Mouse (Mus musculus): ENCODE results near the gene Ahnak. TPM values are rescaled to one million over a fixed set of nuclear protein-coding genes. Genes with fewer than 3 reads are reported as not detected.

Gene Ahnak
- polyA plus RNA-seq, 1 experiment from 2014 or later, result 38.4 TPM

DNA sequence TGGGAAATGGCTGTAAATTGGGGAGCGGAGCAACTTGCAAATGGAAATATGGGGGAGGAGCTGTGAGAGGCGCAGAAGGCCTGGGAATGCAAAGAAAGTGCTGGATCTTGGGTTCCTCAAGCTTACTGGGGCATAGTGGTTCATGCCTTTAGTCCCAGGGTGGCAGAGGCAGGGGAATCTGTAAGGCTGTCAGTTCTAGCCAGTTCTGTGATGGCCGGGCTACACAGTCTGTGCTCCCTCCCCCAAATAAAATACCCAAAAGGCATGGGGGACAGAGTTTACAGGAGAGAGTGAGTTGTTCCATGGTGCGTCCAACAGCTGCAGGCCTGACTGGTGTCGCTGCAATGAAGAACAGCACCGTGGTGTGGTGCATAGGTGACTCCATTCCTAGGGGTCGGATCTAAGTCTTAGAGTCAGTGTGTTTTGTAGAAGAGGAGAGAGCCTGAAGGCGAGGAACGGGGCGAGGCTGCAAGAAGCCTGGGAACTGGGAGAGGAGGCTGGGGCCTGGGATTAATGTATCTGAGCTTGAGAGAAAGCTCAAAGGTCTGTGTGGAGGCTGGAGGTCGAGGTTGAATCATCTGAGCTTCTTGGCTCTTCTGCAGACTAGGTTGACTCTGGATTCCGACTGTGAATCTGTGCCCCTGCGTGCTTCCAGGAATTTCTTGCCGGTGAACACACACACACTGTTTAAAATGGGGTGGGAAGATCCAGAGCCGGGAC lies 578 bp upstream of the Ahnak start:
- peak overlapping the region; percentile 89 for H3K9ac ChIP-seq
- H3K27ac ChIP-seq, result peak overlapping the region; percentile 97
- WGBS, result 24% methylated on average over 15 of the region's 15 CpGs
- ATAC-seq (replicated peaks; ENCODE audit: insufficient number of reproducible peaks, insufficient read depth, low FRiP score, low read depth), result no peak
- no peaks in the 10 kb centered on the region for H3K36me3 ChIP-seq
- H3K27me3 ChIP-seq, result no peaks in the 10 kb centered on the region
- peak overlapping the region; percentile 70 for H3K4me2 ChIP-seq
- H3K4me3 ChIP-seq, result peak overlapping the region; percentile 78
- H3K9me3 ChIP-seq (replicated peaks), result no peaks in the 10 kb centered on the region
- peaks cover 73% of the 10 kb centered on the region for H3K4me1 ChIP-seq (replicated peaks)

GRCm38 (mm10) chr19:8989567-8990431 lies 715 bp downstream of the Ahnak start:
- H3K36me3 ChIP-seq, result no peaks in the 10 kb centered on the region
- H3K27ac ChIP-seq, result peak overlapping the region; percentile 97
- peak overlapping the region; percentile 89 for H3K9ac ChIP-seq
- WGBS, result 1% methylated on average over 53 of the region's 53 CpGs
- peak overlapping the region; percentile 70 for H3K4me2 ChIP-seq
- peak overlapping the region; percentile 78 for H3K4me3 ChIP-seq
- no peaks in the 10 kb centered on the region for H3K9me3 ChIP-seq (replicated peaks)
- H3K27me3 ChIP-seq, result no peaks in the 10 kb centered on the region
- peaks cover 73% of the 10 kb centered on the region for H3K4me1 ChIP-seq (replicated peaks)
- peak; percentile 74 for ATAC-seq (replicated peaks; ENCODE audit: insufficient number of reproducible peaks, insufficient read depth, low FRiP score, low read depth)

GRCm38 (mm10) chr19:8990432-8991102 lies 1.5 kb downstream of the Ahnak start:
- Histone ChIP-seq H3K27ac (peak overlapping the region; percentile 97), H3K27me3 (no peaks in the 10 kb centered on the region), H3K4me1 (replicated peaks) (peaks cover 73% of the 10 kb centered on the region), H3K36me3 (no peaks in the 10 kb centered on the region), H3K9me3 (replicated peaks) (no peaks in the 10 kb centered on the region), H3K4me2 (peak overlapping the region; percentile 70), H3K9ac (peak overlapping the region; percentile 89), H3K4me3 (peak overlapping the region; percentile 78)
- ATAC-seq (replicated peaks; ENCODE audit: insufficient number of reproducible peaks, insufficient read depth, low FRiP score, low read depth), result peak; percentile 18; the same call in 1 of the 2 replicates
- WGBS, result 7% methylated on average over 15 of the region's 15 CpGs

GRCm38 (mm10) chr19:8991245-8991870 lies 2.3 kb downstream of the Ahnak start:
- Histone ChIP-seq H3K4me1 (replicated peaks) (peaks cover 73% of the 10 kb centered on the region), H3K36me3 (no peaks in the 10 kb centered on the region), H3K4me2 (peak overlapping the region; percentile 70), H3K27me3 (no peaks in the 10 kb centered on the region), H3K27ac (peak overlapping the region; percentile 97), H3K9me3 (replicated peaks) (no peaks in the 10 kb centered on the region), H3K9ac (peak overlapping the region; percentile 89), H3K4me3 (peak overlapping the region; percentile 78)
- ATAC-seq (replicated peaks; ENCODE audit: insufficient number of reproducible peaks, insufficient read depth, low FRiP score, low read depth), result no peak
- 37% methylated on average over 4 of the region's 4 CpGs for WGBS

- Histone ChIP-seq H3K4me3 (peak overlapping the region; percentile 78), H3K36me3 (no peaks in the 10 kb centered on the region), H3K9me3 (replicated peaks) (no peaks in the 10 kb centered on the region), H3K27me3 (no peaks in the 10 kb centered on the region), H3K4me1 (replicated peaks) (peaks cover 80% of the 10 kb centered on the region), H3K9ac (peak overlapping the region; percentile 89), H3K4me2 (peak overlapping the region; percentile 70), H3K27ac (peak overlapping the region; percentile 97)
- ATAC-seq (replicated peaks; ENCODE audit: insufficient number of reproducible peaks, insufficient read depth, low FRiP score, low read depth), result no peak
- WGBS, result 56% methylated on average over 13 of the region's 13 CpGs
These were observed 3.0 kb downstream of the Ahnak start for GRCm38 (mm10) chr19:8991871-8992735.

GRCm38 (mm10) chr19:8992769-8993624 lies 3.9 kb downstream of the Ahnak start:
- Histone ChIP-seq H3K9ac (peak overlapping the region; percentile 17; the same call in 1 of the 2 replicates), H3K36me3 (no peaks in the 10 kb centered on the region), H3K27ac (peak overlapping the region; percentile 97), H3K27me3 (no peaks in the 10 kb centered on the region), H3K4me1 (replicated peaks) (peaks cover 80% of the 10 kb centered on the region), H3K4me2 (peak overlapping the region; percentile 70), H3K4me3 (peak overlapping the region; percentile 78), H3K9me3 (replicated peaks) (no peaks in the 10 kb centered on the region)
- ATAC-seq (replicated peaks; ENCODE audit: insufficient number of reproducible peaks, insufficient read depth, low FRiP score, low read depth), result peak; percentile 29
- 33% methylated on average over 12 of the region's 12 CpGs for WGBS

GRCm38 (mm10) chr19:8993625-8993912 lies 4.5 kb downstream of the Ahnak start:
- H3K4me1 ChIP-seq (replicated peaks), result peaks cover 80% of the 10 kb centered on the region
- no peak for ATAC-seq (replicated peaks; ENCODE audit: insufficient number of reproducible peaks, insufficient read depth, low FRiP score, low read depth)
- 79% methylated on average over 2 of the region's 2 CpGs for WGBS

GRCm38 (mm10) chr19:8994813-8995607 lies 5.9 kb downstream of the Ahnak start:
- ATAC-seq (replicated peaks; ENCODE audit: insufficient number of reproducible peaks, insufficient read depth, low FRiP score, low read depth), result no peak
- 69% methylated on average over 10 of the region's 10 CpGs for WGBS

More at GRCm38 (mm10) chr19:8993625-8993912, 4.5 kb downstream of the Ahnak start:
- no peaks in the 10 kb centered on the region for H3K27me3 ChIP-seq
- no peak overlapping the region for H3K9ac ChIP-seq
- no peaks in the 10 kb centered on the region for H3K9me3 ChIP-seq (replicated peaks)
- peak overlapping the region; percentile 97 for H3K27ac ChIP-seq
- no peaks in the 10 kb centered on the region for H3K36me3 ChIP-seq
- 0 out of 2 replicates have a peak overlapping the region, but pooled peaks have one; percentile 9 for H3K4me3 ChIP-seq
- peak overlapping the region; percentile 70 for H3K4me2 ChIP-seq

GRCm38 (mm10) chr19:8996601-8997000 lies 7.5 kb downstream of the Ahnak start:
- Histone ChIP-seq H3K4me3 (no peak overlapping the region), H3K4me1 (replicated peaks) (peaks cover 73% of the 10 kb centered on the region), H3K9ac (no peak overlapping the region), H3K27me3 (no peaks in the 10 kb centered on the region), H3K36me3 (peaks cover 24% of the 10 kb centered on the region), H3K9me3 (replicated peaks) (no peaks in the 10 kb centered on the region), H3K4me2 (no peak overlapping the region), H3K27ac (peak overlapping the region; percentile 67; the same call in 1 of the 2 replicates)
- WGBS, result 96% methylated on average over 6 of the region's 6 CpGs
- ATAC-seq (replicated peaks; ENCODE audit: insufficient number of reproducible peaks, insufficient read depth, low FRiP score, low read depth), result no peak

More at GRCm38 (mm10) chr19:8994813-8995607, 5.9 kb downstream of the Ahnak start:
- Histone ChIP-seq H3K4me1 (replicated peaks) (peaks cover 83% of the 10 kb centered on the region), H3K4me3 (no peak overlapping the region), H3K27me3 (no peaks in the 10 kb centered on the region), H3K9ac (peak overlapping the region; percentile 4; the same call in 1 of the 2 replicates), H3K36me3 (peaks cover 8% of the 10 kb centered on the region), H3K9me3 (replicated peaks) (no peaks in the 10 kb centered on the region), H3K27ac (no peak overlapping the region), H3K4me2 (no peak overlapping the region)
